Comparison of ENCODE assay signal across 18 mouse cellular contexts in the genomic region with DNA sequence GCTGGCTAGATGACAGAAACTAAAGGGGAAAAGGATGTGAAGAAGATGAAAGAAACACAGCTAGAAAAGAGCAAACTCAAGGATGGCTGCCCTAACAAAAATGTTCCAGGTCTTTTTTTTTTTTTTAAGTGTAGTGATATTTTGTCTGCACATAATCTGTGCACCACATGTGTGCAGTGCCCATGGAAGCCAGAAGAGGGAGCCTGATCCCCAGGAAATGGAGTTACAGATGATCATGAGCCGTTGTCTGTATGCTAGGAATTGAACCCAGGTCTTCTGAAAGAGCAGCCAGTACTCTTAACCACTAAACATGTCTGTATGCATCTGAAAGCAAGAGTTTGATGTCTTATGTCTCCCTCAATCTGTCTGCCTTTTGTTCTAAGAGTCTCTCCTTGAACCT.
DNase-seq lines count a peak whose midpoint lies in the region; ATAC-seq and TF ChIP-seq lines count a peak whose summit lies in the region.
"Had no signal": no experiment of that assay in that cellular context is flagged by ENCODE, and none has a peak within 500 bp of the region (broad histone marks: within the 10 kb centered on the region; RNA-seq: fewer than 3 reads in every experiment).

No protein-coding gene starts in this region.

- H3K36me3 ChIP-seq in liver, adult 2 months (ENCODE audit: control insufficient read depth, insufficient read depth, low read length): peaks cover 6% of the 10 kb centered on the region; the same call in 1 of the 2 replicates
- H3K36me3 ChIP-seq in liver, embryonic 12.5 days: peaks cover 11% of the 10 kb centered on the region; the same call in 1 of the 2 replicates
- H3K36me3 ChIP-seq in CH12.LX (replicated peaks in 1 of 2; ENCODE audit: control insufficient read depth in 1 of 2, insufficient read depth in 1 of 2, low read length in 1 of 2): peaks cover 5 to 50% of the 10 kb centered on the region in 2 experiments
- H3K36me3 ChIP-seq: midbrain, embryonic 12.5 days had no signal

- no peak overlapping the region for H3K4me3 ChIP-seq in gastrocnemius, adult 2 months
- H3K4me3 ChIP-seq in liver, adult 2 months (ENCODE audit: insufficient read depth, low read depth, low read length): no peak overlapping the region
- H3K4me3 ChIP-seq in liver, embryonic 12.5 days: no peak overlapping the region
- no peak overlapping the region for H3K4me3 ChIP-seq in CH12.LX (replicated peaks in 1 of 3; ENCODE audit: low read depth in 2 of 3, low read length in 2 of 3, poor library complexity in 1 of 3)
- H3K4me3 ChIP-seq: forebrain, embryonic 13.5 days; kidney, embryonic 15.5 days; liver, embryonic 13.5 days; midbrain, embryonic 12.5 days; myocyte had no signal

- no peak for DNase-seq in gastrocnemius, adult 2 months
- no peak for DNase-seq in gastrocnemius, postnatal 4 days (ENCODE audit: low spot score in 2 of 2)
- DNase-seq in liver, adult 2 months (ENCODE audit: extremely low read depth, low read depth, low spot score): no peak
- no peak for DNase-seq in CH12.LX (ENCODE audit: extremely low read depth)
- DNase-seq in brain, embryonic 14.5 days (ENCODE audit: low read depth): no peak
- no peak for DNase-seq in layer of hippocampus, adult 9-11 months
- DNase-seq: adrenal gland, adult 8-10 months; cerebellum, adult 2 months; heart, postnatal 14 days; liver, embryonic 13.5 days; retina, postnatal 1 day had no signal

- no peak overlapping the region for H3K4me2 ChIP-seq in liver, embryonic 12.5 days
- H3K4me2 ChIP-seq in CH12.LX (ENCODE audit: insufficient read depth, low read depth, poor library complexity, severe bottlenecking): no peak overlapping the region
- H3K4me2 ChIP-seq: forebrain, embryonic 13.5 days; kidney, embryonic 15.5 days; liver, embryonic 13.5 days; midbrain, embryonic 12.5 days had no signal

- no peak for ATAC-seq in liver, embryonic 12.5 days
- no peak for ATAC-seq in activated CD4-positive, CD25-positive, alpha-beta regulatory T cell, adult 4 months
- ATAC-seq: forebrain, embryonic 13.5 days; hindbrain, embryonic 16.5 days had no signal

- peaks cover 7% of the 10 kb centered on the region for H3K4me1 ChIP-seq in liver, adult 2 months (ENCODE audit: control insufficient read depth, insufficient read depth, low read length)
- peaks cover 10% of the 10 kb centered on the region; the same call in 1 of the 2 replicates for H3K4me1 ChIP-seq in liver, embryonic 12.5 days
- peaks cover 0 to 10% of the 10 kb centered on the region in 2 experiments; a peak in 1 of 4 replicates for H3K4me1 ChIP-seq in CH12.LX (ENCODE audit: control insufficient read depth in 1 of 2, insufficient read depth in 2 of 2)
- H3K4me1 ChIP-seq: midbrain, embryonic 12.5 days had no signal

- peak; percentile 25; the same call in 1 of the 2 replicates for TF ChIP-seq CTCF in gastrocnemius, adult 2 months (IDR thresholded peaks at IDR 0.05)
- TF ChIP-seq CTCF in liver, adult 2 months (IDR thresholded peaks at IDR 0.05; ENCODE audit: low read depth, low read length): peak; percentile 46
- no peak for TF ChIP-seq CTCF in CH12.LX (conservative IDR thresholded peaks at IDR 0.05 in 1 of 2, IDR thresholded peaks at IDR 0.05 in 1 of 2; ENCODE audit: low read depth in 2 of 2, low read length in 2 of 2)
- TF ChIP-seq CTCF in brain, embryonic 14.5 days (IDR thresholded peaks at IDR 0.05; ENCODE audit: borderline replicate concordance, extremely low read depth, insufficient read depth, insufficient read length): peak; percentile 2; the same call in 1 of the 2 replicates

- TF ChIP-seq EP300 in CH12.LX (IDR thresholded peaks at IDR 0.05; ENCODE audit: low read length): no peak

- dilution Hi-C loops in CH12.LX (cut with MboI; ENCODE audit: extremely low pct_ligation_motif_present, extremely low pct_unique_long_range_greater_than_20kb, low sequenced_read_pairs): no loop called here

- peak; percentile 4 for TF ChIP-seq RAD21 in CH12.LX (IDR thresholded peaks at IDR 0.05; ENCODE audit: low read depth, low read length)

- H3K27me3 ChIP-seq in liver, adult 2 months (ENCODE audit: control insufficient read depth, insufficient read depth, low read length): no peaks in the 10 kb centered on the region
- H3K27me3 ChIP-seq in liver, embryonic 12.5 days (replicated peaks): no peaks in the 10 kb centered on the region
- no peaks in the 10 kb centered on the region for H3K27me3 ChIP-seq in CH12.LX (replicated peaks)
- H3K27me3 ChIP-seq: forebrain, embryonic 13.5 days; kidney, embryonic 15.5 days; liver, embryonic 13.5 days; midbrain, embryonic 12.5 days had no signal

- peaks cover 36% of the 10 kb centered on the region for H3K79me2 ChIP-seq in liver, adult 2 months (ENCODE audit: control insufficient read depth, insufficient read depth, low read length)
- no peaks in the 10 kb centered on the region; the same call in 1 of the 2 replicates for H3K79me2 ChIP-seq in CH12.LX (replicated peaks; ENCODE audit: control insufficient read depth, extremely low read depth, insufficient read depth, poor library complexity, severe bottlenecking)

- in situ Hi-C loops in CH12.LX (cut with MboI; ENCODE audit: low pct_ligation_motif_present, low pct_unique_long_range_greater_than_20kb, low sequenced_read_pairs): no loop called here

- intact Hi-C loops in gastrocnemius, adult 2 months (cut with DNase I): no loop called here

- H3K9ac ChIP-seq in liver, adult 2 months (ENCODE audit: low read depth, low read length): no peak overlapping the region
- no peak overlapping the region for H3K9ac ChIP-seq in liver, embryonic 12.5 days
- no peak overlapping the region for H3K9ac ChIP-seq in CH12.LX (ENCODE audit: insufficient read depth, low read depth)
- H3K9ac ChIP-seq: forebrain, embryonic 13.5 days; kidney, embryonic 15.5 days; liver, embryonic 13.5 days; midbrain, embryonic 12.5 days had no signal

- no peak overlapping the region for H3K27ac ChIP-seq in gastrocnemius, adult 2 months
- H3K27ac ChIP-seq in liver, adult 2 months (replicated peaks; ENCODE audit: insufficient read depth, low read depth, low read length): no peak overlapping the region
- no peak overlapping the region for H3K27ac ChIP-seq in liver, embryonic 12.5 days
- H3K27ac ChIP-seq in CH12.LX (ENCODE audit: insufficient read depth, low read depth): no peak overlapping the region
- H3K27ac ChIP-seq: forebrain, embryonic 13.5 days; kidney, embryonic 15.5 days; liver, embryonic 13.5 days; midbrain, embryonic 12.5 days had no signal

- no peaks in the 10 kb centered on the region; the same call in 1 of the 2 replicates for H3K9me3 ChIP-seq in liver, embryonic 12.5 days (replicated peaks)
- peaks cover 6% of the 10 kb centered on the region for H3K9me3 ChIP-seq in CH12.LX (replicated peaks; ENCODE audit: low read length)
- H3K9me3 ChIP-seq: forebrain, embryonic 13.5 days; kidney, embryonic 15.5 days; liver, embryonic 13.5 days had no signal

- TF ChIP-seq POLR2A in liver, adult 2 months (IDR thresholded peaks at IDR 0.05; ENCODE audit: extremely low read depth, insufficient read depth, low read length): no peak
- TF ChIP-seq POLR2A in CH12.LX (IDR thresholded peaks at IDR 0.05; ENCODE audit: low read depth, low read length): no peak
- no peak for TF ChIP-seq POLR2A in brain, embryonic 14.5 days (IDR thresholded peaks at IDR 0.05; ENCODE audit: borderline replicate concordance, extremely low read depth, insufficient read depth, insufficient read length, poor library complexity, severe bottlenecking)

- whole genome bisulfite sequencing in liver, adult 2 months: 100% methylated on average over 1 of the region's 1 CpGs
- 84% methylated on average over 1 of the region's 1 CpGs for WGBS in liver, embryonic 12.5 days (ENCODE audit: insufficient replicate concordance)

TF ChIP-seq in CH12.LX, 34 proteins besides CTCF, POLR2A, EP300 and RAD21:
- TF ChIP-seq SMC3 (IDR thresholded peaks at IDR 0.05; ENCODE audit: low read depth, low read length) (peak; percentile 12; the same call in 1 of the 2 replicates), GABPA (IDR thresholded peaks at IDR 0.05; ENCODE audit: insufficient replicate concordance, low read depth, low read length) (no peak), POLR2AphosphoS2 (IDR thresholded peaks at IDR 0.05; ENCODE audit: low read depth, low read length) (no peak), BHLHE40 (IDR thresholded peaks at IDR 0.05; ENCODE audit: low read depth, low read length) (no peak)

Comparison
In these comparisons a context has a peak if more than half of its experiments do, and no peak if none do; other contexts are left out.
1. CTCF ChIP-seq: peak in gastrocnemius, adult 2 months (single experiment), liver, adult 2 months (single experiment) and brain, embryonic 14.5 days (single experiment); none in CH12.LX (0 of 2).